Mouse (Mus musculus) cerebellum, adult 2 months (tissue): ENCODE measurements around the gene Ggta1.

Experiments
- CTCF ChIP-seq: fragments of 200-500 bp; IDR thresholded peaks from 2 replicates; pipeline ENCODE4 v1.5.1; 2011; ENCODE audit warnings: low read depth, mild to moderate bottlenecking, control low read depth, low read length, moderate library complexity, borderline replicate concordance; ENCODE audit not compliant: insufficient read depth
- POLR2A ChIP-seq: fragments of 200-500 bp; IDR thresholded peaks from 2 replicates; pipeline ENCODE4 v1.6.1; 2011; ENCODE audit warnings: low read length, control low read depth, borderline replicate concordance; ENCODE audit not compliant: insufficient read depth

GRCm38 (mm10) chr2:35498961-35499360 lies 35.9 kb upstream of the Ggta1 start:
- TF ChIP-seq CTCF (no peak), POLR2A (no peak)
